Mouse (Mus musculus) MN1 (cell line): Measurements from ENCODE around the gene Pias4.

Experiments used
- DNase-seq: peaks from one replicate; pipeline ENCODE4 v3.0.0-alpha.2; 2016; ENCODE audit warnings: low spot score

Gene Pias4

GRCm38 (mm10) chr10:81168521-81169244 is 960 bp upstream of the Pias4 start:
- DNase-seq = peak; percentile 87

DNA sequence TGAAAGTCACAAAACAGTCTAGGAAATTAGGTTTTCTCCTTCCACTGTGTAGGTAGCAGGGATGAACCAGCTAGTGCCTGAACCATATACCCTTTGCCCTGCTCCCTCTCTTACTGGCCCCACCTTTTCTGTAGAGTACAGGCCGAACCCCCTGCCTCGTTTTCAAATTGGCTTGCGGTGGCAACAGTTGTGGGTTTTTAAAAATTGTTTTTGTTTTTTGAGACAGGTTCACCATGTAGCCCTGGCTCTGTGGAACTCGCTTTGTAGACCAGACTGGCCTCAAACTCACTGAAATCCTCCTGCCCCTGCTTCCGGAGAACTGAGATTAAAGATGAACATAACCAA is 336 bp upstream of the Pias4 start:
- no peak for DNase-seq

GRCm38 (mm10) chr10:81165118-81165517 is 2.6 kb downstream of the Pias4 start:
- DNase-seq = no peak

DNA sequence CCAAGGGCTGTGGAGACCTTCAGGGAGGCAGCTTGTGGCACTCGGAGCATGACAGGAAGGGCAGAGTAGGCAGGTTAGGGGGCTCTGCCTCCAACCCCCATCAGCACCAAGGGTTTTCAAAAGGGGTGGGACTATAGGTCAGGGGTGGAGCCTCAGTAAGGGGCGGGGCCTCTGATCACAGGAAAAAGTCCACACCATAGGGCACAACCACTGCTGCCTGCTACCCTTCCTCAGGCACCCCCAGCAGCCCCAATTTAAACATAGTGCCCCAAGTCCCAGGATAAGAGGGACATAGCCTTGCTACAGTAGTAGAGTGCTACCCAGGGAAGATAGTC is 5.4 kb downstream of the Pias4 start:
- DNase-seq = no peak

GRCm38 (mm10) chr10:81161602-81162317 is 6.0 kb downstream of the Pias4 start:
- no peak for DNase-seq

GRCm38 (mm10) chr10:81154736-81155135 is 13.0 kb downstream of the Pias4 start:
- DNase-seq = peak; percentile 73

GRCm38 (mm10) chr10:81154313-81154712 is 13.4 kb downstream of the Pias4 start:
- DNase-seq = no peak

GRCm38 (mm10) chr10:81152609-81153008 is 15.1 kb downstream of the Pias4 start:
- peak; percentile 58 for DNase-seq

- no peak for DNase-seq
Measured at GRCm38 (mm10) chr10:81151261-81151660, 16.5 kb downstream of the Pias4 start.

GRCm38 (mm10) chr10:81146296-81146695 is 21.4 kb downstream of the Pias4 start:
- DNase-seq = no peak

GRCm38 (mm10) chr10:81145778-81146177 is 21.9 kb downstream of the Pias4 start:
- DNase-seq = peak; percentile 62

DNA sequence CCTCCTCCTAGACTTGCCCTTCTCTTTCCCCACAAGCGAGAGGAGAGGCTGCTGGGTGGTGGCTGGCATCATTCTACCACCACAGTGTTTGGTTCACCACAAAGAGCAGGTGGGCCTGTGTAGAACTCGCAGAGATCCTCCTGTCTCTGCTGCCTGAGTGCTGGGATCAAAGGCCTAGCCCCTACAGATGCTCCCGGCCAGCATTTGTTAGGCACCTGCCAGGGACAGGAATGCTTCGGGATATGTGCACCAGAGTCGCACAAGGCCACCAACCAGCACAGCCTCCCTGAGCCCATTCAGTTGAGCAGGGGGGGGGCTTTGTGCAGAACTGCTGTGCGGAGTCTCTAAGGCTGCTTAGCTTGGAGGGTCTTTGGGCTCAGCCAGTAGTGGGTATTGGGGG is 22.4 kb downstream of the Pias4 start:
- no peak for DNase-seq

DNA sequence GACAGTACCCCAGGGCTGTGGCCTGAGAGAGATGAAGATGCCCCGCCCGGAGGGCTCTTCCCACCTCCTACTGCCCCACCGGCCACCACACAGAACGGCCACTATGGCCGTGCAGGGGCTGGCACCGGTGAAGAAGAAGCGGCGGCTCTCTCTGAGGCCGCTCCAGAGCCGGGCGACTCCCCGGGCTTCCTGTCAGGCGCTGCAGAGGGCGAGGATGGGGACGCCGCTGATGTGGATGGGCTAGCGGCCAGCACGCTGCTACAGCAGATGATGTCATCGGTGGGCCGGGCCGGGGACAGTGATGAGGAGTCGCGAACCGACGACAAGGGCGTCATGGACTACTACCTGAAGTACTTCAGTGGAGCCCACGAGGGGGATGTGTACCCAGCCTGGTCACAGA is 23.1 kb downstream of the Pias4 start:
- peak; percentile 81 for DNase-seq

DNA sequence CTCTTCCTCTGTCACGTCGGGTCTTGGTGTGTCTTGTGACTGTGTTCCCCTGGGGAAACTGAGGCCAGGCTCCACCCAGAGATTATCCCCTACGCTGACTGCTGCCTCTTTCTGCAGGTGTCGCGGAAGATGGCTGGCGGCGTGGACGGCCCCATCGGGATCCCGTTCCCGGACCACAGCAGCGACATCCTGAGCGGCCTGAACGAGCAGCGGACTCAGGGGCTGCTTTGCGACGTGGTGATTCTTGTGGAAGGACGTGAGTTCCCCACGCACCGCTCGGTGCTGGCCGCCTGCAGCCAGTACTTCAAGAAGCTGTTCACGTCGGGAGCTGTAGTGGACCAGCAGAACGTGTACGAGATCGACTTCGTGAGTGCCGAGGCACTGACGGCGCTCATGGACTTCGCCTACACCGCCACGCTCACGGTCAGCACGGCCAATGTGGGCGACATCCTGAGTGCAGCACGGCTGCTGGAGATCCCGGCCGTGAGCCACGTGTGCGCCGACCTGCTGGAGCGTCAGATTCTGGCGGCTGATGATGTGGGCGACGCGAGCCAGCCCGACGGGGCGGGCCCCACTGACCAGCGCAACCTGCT is 23.8 kb downstream of the Pias4 start:
- DNase-seq = no peak

- peak; percentile 47 for DNase-seq
Measured at GRCm38 (mm10) chr10:81143157-81143633, 24.5 kb downstream of the Pias4 start.

DNA sequence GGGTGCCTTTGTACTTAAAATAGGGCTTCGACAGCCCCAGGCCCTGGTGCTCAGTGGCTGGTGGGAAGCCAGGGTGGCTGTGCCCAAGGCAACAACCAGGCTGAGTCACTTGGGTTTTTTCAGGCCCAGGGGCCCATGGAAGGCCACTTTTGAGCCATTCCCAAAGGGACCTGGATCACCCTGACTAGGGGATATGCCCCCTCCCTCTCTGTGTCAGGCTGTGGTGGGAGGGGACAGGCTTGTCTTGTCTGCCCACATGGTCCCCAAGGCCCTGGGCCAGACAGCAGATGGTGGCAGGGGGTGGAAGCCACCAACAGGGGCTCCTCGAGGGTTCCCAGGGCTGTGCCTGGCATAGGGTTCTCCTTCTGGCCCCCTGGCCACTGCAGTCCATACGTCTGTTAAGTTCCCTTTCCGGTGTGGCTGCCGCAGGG is 25.2 kb downstream of the Pias4 start:
- DNase-seq = peak; percentile 51

GRCm38 (mm10) chr10:81141455-81142210 is 26.1 kb downstream of the Pias4 start:
- no peak for DNase-seq

DNA sequence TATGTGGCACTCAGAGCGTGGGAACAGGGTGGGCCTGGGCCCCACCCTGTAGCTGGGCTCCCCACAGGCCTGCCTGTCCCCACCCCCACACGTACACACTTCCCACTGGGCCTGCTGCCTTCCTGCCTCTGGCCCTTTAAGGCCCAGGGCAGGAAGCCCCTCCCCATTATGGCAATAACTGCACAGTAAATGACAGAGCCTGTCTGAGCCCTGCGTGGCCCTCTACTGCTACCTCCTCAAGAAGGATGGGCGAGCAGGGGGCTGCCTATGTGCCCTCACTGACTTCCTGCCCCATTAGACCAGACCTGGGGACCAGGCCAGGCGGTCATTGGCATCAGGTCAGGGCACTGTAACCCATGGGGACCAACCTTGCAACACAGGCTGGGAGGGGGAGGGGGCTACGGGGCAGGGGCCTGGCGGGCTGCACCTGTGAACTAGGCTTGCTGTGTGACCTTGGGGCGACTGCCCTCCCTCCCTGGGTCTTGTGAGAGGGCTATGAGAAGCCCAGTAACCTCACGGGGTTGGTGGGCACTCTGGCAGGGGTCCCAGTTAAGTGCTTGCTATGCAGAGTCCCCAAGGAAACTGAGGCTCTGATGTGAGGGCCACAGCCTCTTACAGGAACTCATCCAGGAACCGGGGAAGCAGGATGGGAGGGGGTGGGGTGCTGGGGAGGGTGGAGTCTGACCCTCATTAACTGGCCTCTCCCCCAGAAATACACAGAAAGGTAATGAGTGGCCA is 26.8 kb downstream of the Pias4 start:
- peak; percentile 50 for DNase-seq

DNA sequence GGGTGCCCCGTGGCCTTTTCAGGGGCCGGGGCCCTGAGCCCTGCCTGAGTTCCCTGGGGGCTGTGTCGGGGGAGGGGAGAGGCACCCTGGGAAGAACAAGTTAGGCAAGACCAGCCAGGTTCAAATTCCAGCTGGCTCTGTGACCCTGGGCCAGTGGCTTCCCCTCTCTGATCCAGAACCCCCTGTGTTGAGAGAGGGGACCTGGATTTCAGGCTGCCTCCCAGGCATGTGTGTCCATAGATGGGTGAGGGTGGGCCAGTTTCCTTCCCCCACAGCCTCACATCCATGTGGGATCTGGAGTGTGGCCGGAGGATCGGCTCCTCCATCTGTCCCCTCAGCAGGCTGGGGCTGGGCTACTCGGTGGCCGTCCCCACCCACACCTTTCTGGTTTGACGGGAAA is 27.7 kb downstream of the Pias4 start:
- DNase-seq = no peak

GRCm38 (mm10) chr10:81139529-81139846 is 28.2 kb downstream of the Pias4 start:
- no peak for DNase-seq

DNA sequence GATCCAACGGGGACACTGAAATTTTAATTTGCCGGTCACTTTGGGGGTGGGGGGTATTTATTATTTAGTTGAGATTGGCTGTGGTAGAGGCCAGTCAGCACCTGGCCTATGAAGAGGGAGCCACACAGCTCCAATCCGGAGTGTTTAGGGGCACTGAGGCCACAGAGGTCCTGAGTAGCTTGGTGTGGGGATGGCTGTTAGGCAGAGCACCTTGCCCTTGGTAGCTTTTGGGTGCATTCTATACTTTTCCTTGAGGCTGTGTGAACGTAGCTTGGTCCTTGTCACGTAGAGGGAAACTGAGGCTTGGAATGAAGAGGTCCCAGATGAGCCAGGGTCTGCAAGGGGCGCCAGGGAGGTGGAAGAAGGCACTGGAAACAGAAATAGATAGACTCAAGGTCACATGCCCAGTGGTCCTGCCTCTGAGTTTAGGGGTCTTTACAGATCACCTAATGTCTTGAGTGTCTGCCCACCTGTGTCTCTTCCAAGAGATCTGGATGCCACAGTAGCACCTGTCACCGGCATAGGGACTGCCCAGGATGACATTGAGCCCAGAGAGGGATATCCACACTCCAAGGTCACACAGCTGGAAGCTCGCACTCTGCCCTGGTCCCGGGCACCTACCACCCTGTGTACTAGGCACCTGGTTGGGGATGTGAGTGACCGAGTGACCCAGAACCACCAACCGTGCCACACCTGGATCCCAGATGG is 28.7 kb downstream of the Pias4 start:
- no peak for DNase-seq
